Mouse (Mus musculus): ENCODE results near the gene Gm9903. TPM values are rescaled to one million over a fixed set of nuclear protein-coding genes. Genes with fewer than 3 reads are reported as not detected.

The Gm9903 gene
- not detected in 2 replicates for polyA plus RNA-seq (2012; ENCODE audit: low replicate concordance)

DNA sequence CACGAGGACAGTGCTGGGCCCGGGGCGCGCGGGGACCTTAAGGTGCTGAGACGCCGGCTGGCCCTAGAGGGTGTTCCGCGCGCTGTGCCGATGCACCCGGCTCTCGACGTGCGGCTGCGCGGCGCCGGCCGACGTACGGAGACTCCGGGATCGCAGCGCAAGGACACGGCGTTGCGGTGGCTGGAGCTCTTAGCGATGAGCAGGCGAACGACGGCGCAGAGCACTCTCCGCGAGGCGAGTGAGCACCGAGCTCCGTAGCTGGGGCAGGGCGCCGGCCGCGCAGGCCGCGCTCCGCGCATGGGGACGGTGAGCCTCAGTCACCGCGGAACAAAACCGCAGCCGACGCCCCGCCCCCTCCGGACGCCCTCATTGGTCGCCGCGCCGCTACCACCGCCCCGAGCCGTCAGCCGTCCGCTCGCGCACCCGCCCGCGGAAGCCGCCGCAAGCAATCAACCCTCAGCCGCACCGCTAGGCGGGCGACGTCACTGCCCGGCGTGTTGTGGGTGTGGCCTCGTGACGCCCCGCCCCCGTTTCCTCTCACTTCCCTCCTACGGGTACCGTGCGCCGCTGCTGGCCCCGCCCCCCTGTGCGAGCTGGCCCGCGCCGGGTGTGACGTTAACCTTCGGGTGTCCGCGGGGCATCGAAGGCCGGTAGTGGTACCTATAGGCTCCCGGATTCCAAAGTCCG, at the start of gene Gm9903, which contains the start of gene Fam53a:
Gene Gm9903, plus strand, starts transcription at position 625 of the 687 bp plus-strand sequence.
Gene Fam53a, minus strand, starts transcription at position 335 of the 687 bp plus-strand sequence.

DNA sequence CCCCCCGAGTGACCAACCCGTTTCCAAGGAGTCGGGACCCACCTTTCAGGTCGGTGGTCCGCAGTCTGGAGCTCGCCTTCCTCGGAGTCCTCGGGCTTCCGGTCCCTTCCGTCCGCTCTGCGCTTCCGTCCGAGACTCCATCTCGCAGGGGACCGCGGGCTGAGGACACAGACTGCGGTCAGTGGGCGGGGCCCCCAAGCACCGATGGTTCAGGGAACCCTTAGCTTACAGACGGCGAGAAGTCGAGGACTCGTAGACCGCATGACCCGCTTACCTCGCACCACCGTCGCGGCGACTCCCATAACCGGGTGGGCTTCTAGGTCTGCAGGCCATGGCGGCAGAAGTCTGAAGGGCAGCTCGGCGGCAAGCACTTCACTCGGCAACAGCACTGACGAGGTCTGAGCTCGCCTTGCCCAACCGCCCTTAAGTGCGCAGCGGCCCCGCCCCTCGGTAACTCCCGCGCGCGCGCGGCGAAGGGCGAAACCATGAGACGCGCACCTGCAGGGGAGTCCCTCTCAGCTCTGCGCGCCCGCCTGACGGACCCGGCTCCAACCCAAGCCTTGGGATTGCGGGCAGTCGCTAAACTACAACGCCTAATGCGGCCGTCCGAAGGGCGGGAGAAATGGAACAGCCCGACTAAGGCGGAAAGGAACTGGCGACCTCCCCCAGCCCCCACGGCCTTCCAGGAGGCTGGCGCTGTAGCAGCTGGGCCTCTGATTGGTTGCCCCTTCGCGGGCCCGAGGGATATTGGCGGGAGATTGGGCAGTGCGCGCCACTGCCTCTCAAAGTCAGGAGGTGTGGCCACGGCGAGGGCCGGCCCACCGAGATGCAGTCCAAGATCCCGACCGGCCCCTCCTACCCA, 22.4 kb downstream of the Gm9903 start, which contains the start of gene Slbp:
Gene Slbp, minus strand, starts transcription at position 654 of the 862 bp plus-strand sequence.

DNA sequence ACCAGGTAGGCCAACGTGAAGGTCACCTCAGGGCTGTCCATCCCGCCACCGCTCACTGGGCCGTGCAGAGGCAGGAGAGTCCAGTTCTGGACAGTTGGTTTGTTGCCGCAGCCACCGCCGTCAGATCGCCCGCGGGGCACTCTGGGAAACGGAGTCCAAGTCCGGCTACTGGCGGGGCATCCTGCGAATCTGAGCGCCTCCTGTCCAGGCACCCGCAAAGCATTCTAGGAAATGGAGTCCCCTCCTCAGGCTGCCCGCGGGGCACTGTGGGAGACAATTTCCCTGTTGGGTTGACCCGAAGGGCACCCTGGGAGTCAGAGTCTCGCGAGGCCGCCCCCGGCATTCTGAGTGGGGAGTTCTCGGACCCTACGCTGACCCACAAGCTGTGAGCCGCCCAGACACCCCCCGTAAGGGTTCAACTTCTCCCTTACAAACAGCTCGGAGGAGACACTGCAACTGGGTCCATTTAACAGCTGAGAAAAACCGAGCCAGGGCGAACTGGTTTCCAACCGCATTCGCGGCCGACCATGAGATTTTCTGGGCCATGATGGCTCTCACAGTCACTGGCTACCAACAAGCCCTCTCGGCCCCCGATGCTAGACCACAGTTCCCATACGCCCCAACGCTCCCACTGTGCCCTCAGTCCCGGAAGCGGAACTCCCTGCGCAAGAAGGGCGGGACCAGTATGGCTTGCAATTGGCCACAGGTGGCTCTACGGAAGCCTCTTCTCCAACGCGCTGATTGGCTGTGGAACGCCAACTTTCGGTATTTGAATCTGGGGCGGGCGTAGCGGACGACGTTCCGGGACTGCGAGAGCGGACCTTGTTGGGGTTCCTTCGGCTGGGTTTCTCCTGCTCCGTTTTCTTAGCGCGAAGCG, 28.3 kb downstream of the Gm9903 start, which contains the start of the genes Tacc3 and Tmem129:
Gene Tacc3, plus strand, starts transcription at position 342 of the 877 bp plus-strand sequence.
Gene Tmem129, minus strand, starts transcription at position 630 of the 877 bp plus-strand sequence.

Other genes starting within 250 kb of the Gm9903 start
- gene Nkx1-1, start 195.9 kb upstream of the Gm9903 start, polyA plus RNA-seq (2012; ENCODE audit: low replicate concordance) = not detected in 2 replicates
- gene Fam53a, start 290 bp upstream of the Gm9903 start, polyA plus RNA-seq (2012; ENCODE audit: low replicate concordance) = 99.4 and 129 TPM in 2 replicates
- 121 and 170 TPM in 2 replicates for gene Slbp, start 22.6 kb downstream of the Gm9903 start, polyA plus RNA-seq (2012; ENCODE audit: low replicate concordance)
- 21.1 and 32.2 TPM in 2 replicates for gene Tacc3, start 28.2 kb downstream of the Gm9903 start, polyA plus RNA-seq (2012; ENCODE audit: low replicate concordance)
- gene Tmem129, start 28.5 kb downstream of the Gm9903 start, polyA plus RNA-seq (2012; ENCODE audit: low replicate concordance) = 7.9 and 22.7 TPM in 2 replicates
- gene Fgfr3, start 91.7 kb downstream of the Gm9903 start, polyA plus RNA-seq (2012; ENCODE audit: low replicate concordance) = 0.05 and 0.49 TPM in 2 replicates
- 34.9 and 43.8 TPM in 2 replicates for gene Letm1, start 152.9 kb downstream of the Gm9903 start, polyA plus RNA-seq (2012; ENCODE audit: low replicate concordance)
- gene Nsd2, start 190.8 kb downstream of the Gm9903 start, polyA plus RNA-seq (2012; ENCODE audit: low replicate concordance) = 8.0 and 19.1 TPM in 2 replicates

All from leukemia stem cell, adult 10-12 weeks (primary cell).